ENCODE assay signal across 25 mouse cellular contexts in the genomic region with DNA sequence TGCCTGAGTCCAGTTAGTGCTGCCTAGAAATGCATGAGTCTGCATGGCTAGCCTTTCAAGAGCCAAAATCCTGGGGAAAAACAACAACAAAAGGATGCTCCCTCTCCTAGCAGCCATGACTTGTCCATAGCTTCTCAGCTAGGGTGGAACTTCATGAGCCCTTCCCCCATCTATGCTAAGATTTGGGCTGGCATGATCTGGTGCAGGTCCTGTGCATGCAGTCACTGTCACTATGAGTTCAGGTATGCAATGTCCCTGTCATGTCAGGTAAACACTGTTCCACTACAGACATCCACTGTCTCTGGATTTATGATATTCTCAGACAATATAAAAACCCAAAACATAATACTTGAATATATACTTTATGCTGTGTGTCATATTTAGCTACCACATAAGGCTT.
"Had no signal": no experiment of that assay in that cellular context is flagged by ENCODE, and none has a peak within 500 bp of the region (broad histone marks: within the 10 kb centered on the region; RNA-seq: fewer than 3 reads in every experiment).

No protein-coding gene starts in this region.

- H3K9ac ChIP-seq: heart, embryonic 12.5 days; hindbrain, embryonic 12.5 days; hindbrain, embryonic 14.5 days; intestine, embryonic 15.5 days; limb, embryonic 12.5 days had no signal

- H3K4me1 ChIP-seq: heart, embryonic 10.5 days; heart, embryonic 12.5 days; hindbrain, embryonic 10.5 days; hindbrain, embryonic 12.5 days; intestine, embryonic 15.5 days; limb, embryonic 10.5 days; limb, embryonic 12.5 days had no signal

- DNase-seq: gastrocnemius, adult 2 months; gastrocnemius, postnatal 10 days; gastrocnemius, postnatal 25 days; heart, adult 2 months; heart, postnatal 10 days; heart, postnatal 4 days; kidney, adult 18-20 months; kidney, adult 8-10 months; kidney, postnatal 10 days; kidney, postnatal 25 days; kidney, postnatal 4 days; liver had no signal

- H3K9me3 ChIP-seq: heart, embryonic 10.5 days; heart, embryonic 12.5 days; hindbrain, embryonic 10.5 days; hindbrain, embryonic 12.5 days; intestine, embryonic 15.5 days; limb, embryonic 10.5 days; limb, embryonic 12.5 days had no signal

- H3K4me2 ChIP-seq: heart, embryonic 12.5 days; hindbrain, embryonic 12.5 days; hindbrain, embryonic 14.5 days; intestine, embryonic 15.5 days; limb, embryonic 12.5 days; liver, embryonic 11.5 days had no signal

- H3K4me3 ChIP-seq: gastrocnemius, adult 2 months; heart, adult 2 months; heart, embryonic 10.5 days; heart, embryonic 12.5 days; hindbrain, embryonic 10.5 days; hindbrain, embryonic 12.5 days; intestine, embryonic 15.5 days; layer of hippocampus, adult 2 months; left cerebral cortex, adult 2 months; limb, embryonic 10.5 days; limb, embryonic 12.5 days had no signal

- H3K36me3 ChIP-seq: heart, embryonic 10.5 days; heart, embryonic 12.5 days; hindbrain, embryonic 10.5 days; hindbrain, embryonic 12.5 days; intestine, embryonic 15.5 days; limb, embryonic 10.5 days; limb, embryonic 12.5 days had no signal

- H3K27ac ChIP-seq: gastrocnemius, adult 2 months; heart, adult 2 months; heart, embryonic 10.5 days; hindbrain, embryonic 10.5 days; hindbrain, embryonic 12.5 days; intestine, embryonic 15.5 days; layer of hippocampus, adult 2 months; left cerebral cortex, adult 2 months; limb, embryonic 10.5 days; limb, embryonic 12.5 days had no signal

- H3K27me3 ChIP-seq: heart, embryonic 12.5 days; hindbrain, embryonic 12.5 days; intestine, embryonic 15.5 days; limb, embryonic 12.5 days had no signal

- ATAC-seq: inflammation-experienced regulatory T-cells, adult 6 months; intestine, embryonic 15.5 days; intestine, postnatal 0 days had no signal
